Mouse (Mus musculus) brain, embryonic 14.5 days (tissue): Measurements from ENCODE around the gene Tpcn2.

Experiments
- CTCF ChIP-seq: fragments of 200-500 bp; IDR thresholded peaks from 2 replicates; pipeline ENCODE4 v1.5.1; 2012; ENCODE audit warnings: inconsistent platforms, mild to moderate bottlenecking, moderate library complexity, borderline replicate concordance; ENCODE audit not compliant: insufficient read depth, insufficient read length; ENCODE audit errors: extremely low read depth
- POLR2A ChIP-seq: fragments of 200-500 bp; IDR thresholded peaks from 2 replicates; pipeline ENCODE4 v1.6.1; 2012; ENCODE audit warnings: mild to moderate bottlenecking, inconsistent platforms, borderline replicate concordance; ENCODE audit not compliant: poor library complexity, insufficient read depth, insufficient read length, severe bottlenecking; ENCODE audit errors: extremely low read depth

- no peak for TF ChIP-seq CTCF
- TF ChIP-seq POLR2A: no peak
These were observed 124.2 kb downstream of the Tpcn2 start for GRCm38 (mm10) chr7:145159283-145160240.
